Mouse (Mus musculus): Measurements from ENCODE around the gene Smchd1. TPM values are rescaled to one million over a fixed set of nuclear protein-coding genes. Genes with fewer than 3 reads are reported as not detected.

The Smchd1 gene
- polyA plus RNA-seq, 1 experiment = 6.7 TPM

DNA sequence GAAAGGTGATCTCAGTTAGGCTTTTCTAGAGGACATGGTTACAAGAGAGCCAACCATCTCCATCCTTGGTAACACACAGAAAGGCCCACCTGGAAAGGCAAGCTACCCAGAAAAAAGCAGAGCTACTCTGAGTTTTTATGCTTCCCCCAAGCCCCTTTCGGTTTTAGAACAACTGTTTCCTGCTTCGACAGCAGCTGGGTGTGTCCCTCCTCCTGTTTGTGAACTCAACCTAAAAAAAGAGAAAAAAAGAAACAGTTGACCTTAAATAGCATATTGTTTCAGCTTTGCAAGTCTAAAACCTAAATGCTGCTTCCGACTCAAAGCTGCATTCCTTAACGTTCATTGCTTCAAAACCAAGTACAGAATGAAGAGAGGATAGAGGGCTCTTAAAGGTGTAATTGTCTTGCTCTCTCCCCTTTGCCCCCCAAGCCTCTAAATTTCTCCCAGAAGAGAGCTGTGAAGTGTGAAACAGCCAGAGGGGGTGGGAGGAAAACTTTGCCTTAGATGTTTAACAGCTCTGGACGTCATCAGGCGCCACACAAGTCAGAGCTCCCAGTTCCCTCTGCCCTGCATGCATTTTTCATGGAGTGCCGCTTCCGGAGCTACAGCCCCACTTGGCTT, 11.2 kb upstream of the Smchd1 start:
- Histone ChIP-seq H3K36me3 (ENCODE audit: control insufficient read depth, insufficient read depth, low read length) (no peaks in the 10 kb centered on the region), H3K27me3 (ENCODE audit: control insufficient read depth, insufficient read depth, low read length) (no peaks in the 10 kb centered on the region), H3K27ac (ENCODE audit: control insufficient read depth, insufficient read depth, low read depth, low read length) (peak overlapping the region; percentile 66; the same call in 1 of the 2 replicates), H3K4me1 (ENCODE audit: control insufficient read depth, insufficient read depth, low read length) (no peaks in the 10 kb centered on the region; the same call in 1 of the 2 replicates), H3K4me3 (ENCODE audit: control insufficient read depth, low read depth, low read length) (no peak overlapping the region)
- TF ChIP-seq CTCF (IDR thresholded peaks at IDR 0.05; ENCODE audit: control insufficient read depth, insufficient read depth, insufficient replicate concordance, low read depth, low read length) (no peak), POLR2A (IDR thresholded peaks at IDR 0.05; ENCODE audit: control insufficient read depth, low read depth, low read length) (no peak)

DNA sequence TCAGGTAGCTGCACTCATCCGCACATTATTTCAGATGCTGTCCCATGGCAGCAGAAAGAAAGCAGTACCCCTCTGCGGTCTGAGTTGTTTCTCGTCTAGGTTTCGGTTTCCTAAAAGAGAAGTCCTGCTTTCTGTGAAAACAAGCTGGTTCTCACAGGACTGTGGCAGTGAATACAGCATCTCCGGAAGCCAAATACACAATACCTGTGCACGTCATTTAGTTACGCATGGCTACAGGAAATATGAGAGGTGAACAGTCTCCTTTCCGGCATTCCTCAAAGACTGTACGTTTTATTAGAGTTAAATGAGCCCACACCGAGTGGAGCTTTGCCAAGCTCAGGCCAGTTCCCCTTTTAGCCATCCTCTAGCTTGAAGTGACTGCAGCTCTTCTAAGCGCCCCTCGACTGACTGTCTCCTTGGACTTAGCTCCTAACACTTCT, 10.7 kb upstream of the Smchd1 start:
- TF ChIP-seq CTCF (IDR thresholded peaks at IDR 0.05; ENCODE audit: control insufficient read depth, insufficient read depth, insufficient replicate concordance, low read depth, low read length) (no peak), POLR2A (IDR thresholded peaks at IDR 0.05; ENCODE audit: control insufficient read depth, low read depth, low read length) (no peak)
- Histone ChIP-seq H3K4me1 (ENCODE audit: control insufficient read depth, insufficient read depth, low read length) (no peaks in the 10 kb centered on the region; the same call in 1 of the 2 replicates), H3K36me3 (ENCODE audit: control insufficient read depth, insufficient read depth, low read length) (no peaks in the 10 kb centered on the region), H3K4me3 (ENCODE audit: control insufficient read depth, low read depth, low read length) (no peak overlapping the region), H3K27ac (ENCODE audit: control insufficient read depth, insufficient read depth, low read depth, low read length) (peak overlapping the region; percentile 66), H3K27me3 (ENCODE audit: control insufficient read depth, insufficient read depth, low read length) (no peaks in the 10 kb centered on the region)

- no peak overlapping the region for H3K27ac ChIP-seq (ENCODE audit: control insufficient read depth, insufficient read depth, low read depth, low read length)
- H3K36me3 ChIP-seq (ENCODE audit: control insufficient read depth, insufficient read depth, low read length) = no peaks in the 10 kb centered on the region
- TF ChIP-seq POLR2A (IDR thresholded peaks at IDR 0.05; ENCODE audit: control insufficient read depth, low read depth, low read length) (no peak), CTCF (IDR thresholded peaks at IDR 0.05; ENCODE audit: control insufficient read depth, insufficient read depth, insufficient replicate concordance, low read depth, low read length) (no peak)
- no peak overlapping the region for H3K4me3 ChIP-seq (ENCODE audit: control insufficient read depth, low read depth, low read length)
- no peaks in the 10 kb centered on the region for H3K27me3 ChIP-seq (ENCODE audit: control insufficient read depth, insufficient read depth, low read length)
- H3K4me1 ChIP-seq (ENCODE audit: control insufficient read depth, insufficient read depth, low read length) = no peaks in the 10 kb centered on the region; the same call in 1 of the 2 replicates
Measured at GRCm38 (mm10) chr17:71484711-71485110, 9.6 kb upstream of the Smchd1 start.

DNA sequence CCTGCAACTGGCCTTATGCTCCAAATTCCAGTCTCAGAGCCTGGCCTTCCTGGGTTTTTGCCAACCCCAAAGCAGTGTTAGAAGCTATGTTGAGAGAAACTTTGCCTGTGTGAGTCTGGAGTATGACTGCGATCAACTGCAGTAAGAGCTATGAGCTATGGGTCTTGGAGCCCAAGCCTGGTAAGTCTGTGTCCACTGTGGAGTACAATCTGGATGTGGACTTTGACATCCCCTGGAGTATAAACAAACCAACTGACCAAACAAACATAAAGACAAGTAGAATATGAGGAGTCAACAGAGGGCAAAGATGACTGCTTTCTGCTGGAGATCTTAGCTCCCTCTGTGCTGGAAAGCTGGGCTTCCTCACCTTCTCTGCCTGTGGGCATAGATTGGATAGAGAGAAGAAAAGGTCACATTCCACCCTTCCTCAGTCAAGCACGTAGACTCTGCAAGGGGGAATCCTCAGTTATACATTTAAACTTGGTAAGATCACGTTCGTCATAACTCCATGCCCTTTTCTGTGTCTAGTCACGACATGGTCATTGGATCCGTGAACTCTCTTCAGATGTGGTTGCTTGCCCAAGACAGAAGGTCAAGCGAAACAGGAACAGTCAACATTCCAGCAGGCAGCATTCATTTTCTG, 8.4 kb upstream of the Smchd1 start:
- no peaks in the 10 kb centered on the region; the same call in 1 of the 2 replicates for H3K4me1 ChIP-seq (ENCODE audit: control insufficient read depth, insufficient read depth, low read length)
- TF ChIP-seq CTCF (IDR thresholded peaks at IDR 0.05; ENCODE audit: control insufficient read depth, insufficient read depth, insufficient replicate concordance, low read depth, low read length) (no peak), POLR2A (IDR thresholded peaks at IDR 0.05; ENCODE audit: control insufficient read depth, low read depth, low read length) (no peak)
- no peak overlapping the region for H3K4me3 ChIP-seq (ENCODE audit: control insufficient read depth, low read depth, low read length)
- no peaks in the 10 kb centered on the region for H3K36me3 ChIP-seq (ENCODE audit: control insufficient read depth, insufficient read depth, low read length)
- no peaks in the 10 kb centered on the region for H3K27me3 ChIP-seq (ENCODE audit: control insufficient read depth, insufficient read depth, low read length)
- no peak overlapping the region for H3K27ac ChIP-seq (ENCODE audit: control insufficient read depth, insufficient read depth, low read depth, low read length)

GRCm38 (mm10) chr17:71479381-71479901, 4.3 kb upstream of the Smchd1 start:
- Histone ChIP-seq H3K36me3 (ENCODE audit: control insufficient read depth, insufficient read depth, low read length) (no peaks in the 10 kb centered on the region), H3K4me1 (ENCODE audit: control insufficient read depth, insufficient read depth, low read length) (peaks cover 1% of the 10 kb centered on the region), H3K27me3 (ENCODE audit: control insufficient read depth, insufficient read depth, low read length) (no peaks in the 10 kb centered on the region), H3K4me3 (ENCODE audit: control insufficient read depth, low read depth, low read length) (no peak overlapping the region), H3K27ac (ENCODE audit: control insufficient read depth, insufficient read depth, low read depth, low read length) (no peak overlapping the region)
- TF ChIP-seq CTCF (IDR thresholded peaks at IDR 0.05; ENCODE audit: control insufficient read depth, insufficient read depth, insufficient replicate concordance, low read depth, low read length) (no peak), POLR2A (IDR thresholded peaks at IDR 0.05; ENCODE audit: control insufficient read depth, low read depth, low read length) (no peak)

DNA sequence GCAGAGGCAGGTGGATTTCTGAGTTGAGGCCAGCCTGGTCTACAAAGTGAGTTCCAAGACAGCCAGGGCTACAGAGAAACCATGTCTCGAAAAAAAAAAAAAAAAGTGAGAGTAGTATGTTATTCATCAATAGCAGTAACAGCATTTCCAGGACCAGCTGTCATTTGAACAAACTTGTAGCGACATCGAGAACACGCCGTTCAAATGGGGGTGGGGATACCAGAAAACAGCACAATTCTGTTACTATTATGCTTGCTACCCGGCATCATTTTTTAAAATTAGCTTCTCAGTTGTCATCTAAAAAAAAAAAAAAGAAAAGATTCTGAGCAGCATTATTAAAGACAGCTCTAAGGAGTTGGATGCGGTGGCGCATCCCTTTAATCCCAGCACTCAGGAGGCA, 2.3 kb upstream of the Smchd1 start:
- Histone ChIP-seq H3K4me1 (ENCODE audit: control insufficient read depth, insufficient read depth, low read length) (peaks cover 6% of the 10 kb centered on the region), H3K27ac (ENCODE audit: control insufficient read depth, insufficient read depth, low read depth, low read length) (no peak overlapping the region), H3K4me3 (ENCODE audit: control insufficient read depth, low read depth, low read length) (no peak overlapping the region), H3K27me3 (ENCODE audit: control insufficient read depth, insufficient read depth, low read length) (no peaks in the 10 kb centered on the region), H3K36me3 (ENCODE audit: control insufficient read depth, insufficient read depth, low read length) (no peaks in the 10 kb centered on the region)
- TF ChIP-seq POLR2A (IDR thresholded peaks at IDR 0.05; ENCODE audit: control insufficient read depth, low read depth, low read length) (no peak), CTCF (IDR thresholded peaks at IDR 0.05; ENCODE audit: control insufficient read depth, insufficient read depth, insufficient replicate concordance, low read depth, low read length) (no peak)

DNA sequence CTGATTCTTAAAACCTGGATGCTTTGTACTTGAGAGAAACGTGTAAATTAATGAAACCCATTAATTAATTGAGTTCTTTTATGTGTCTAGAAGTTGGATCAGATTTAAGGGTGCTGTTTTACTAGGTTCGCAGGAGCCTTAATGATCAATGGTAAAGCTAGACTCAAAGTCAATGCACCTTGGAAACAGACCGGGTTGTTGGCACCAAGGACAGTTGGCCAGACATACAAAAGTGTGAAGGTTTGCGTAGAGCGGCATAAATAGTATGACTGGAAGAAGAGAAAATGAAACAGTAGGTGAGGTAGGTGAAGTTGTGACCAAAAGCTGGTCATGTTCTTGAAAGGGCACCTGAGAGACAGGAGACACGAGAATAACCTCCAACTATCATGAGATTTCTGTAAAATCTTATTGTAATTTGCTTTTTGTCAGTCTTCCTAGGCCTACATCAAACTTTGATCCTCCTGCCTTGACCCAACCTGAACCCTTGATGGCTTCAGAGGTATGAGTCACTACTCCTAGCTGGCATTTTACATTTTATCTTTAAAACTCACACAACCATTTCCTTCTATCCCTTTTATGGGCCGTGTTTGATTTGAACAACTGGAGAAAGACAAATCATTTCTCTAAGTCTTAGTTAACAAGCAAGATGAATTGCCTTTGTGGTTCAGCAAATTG, 1.3 kb upstream of the Smchd1 start:
- Histone ChIP-seq H3K27ac (ENCODE audit: control insufficient read depth, insufficient read depth, low read depth, low read length) (no peak overlapping the region), H3K4me3 (ENCODE audit: control insufficient read depth, low read depth, low read length) (no peak overlapping the region), H3K4me1 (ENCODE audit: control insufficient read depth, insufficient read depth, low read length) (peaks cover 6% of the 10 kb centered on the region), H3K27me3 (ENCODE audit: control insufficient read depth, insufficient read depth, low read length) (no peaks in the 10 kb centered on the region), H3K36me3 (ENCODE audit: control insufficient read depth, insufficient read depth, low read length) (no peaks in the 10 kb centered on the region)
- TF ChIP-seq POLR2A (IDR thresholded peaks at IDR 0.05; ENCODE audit: control insufficient read depth, low read depth, low read length) (no peak), CTCF (IDR thresholded peaks at IDR 0.05; ENCODE audit: control insufficient read depth, insufficient read depth, insufficient replicate concordance, low read depth, low read length) (no peak)
